Mouse (Mus musculus) embryonic stem cell, embryonic (primary cell): ENCODE results near the gene Rela.

Experiments
- CTCF ChIA-PET, 4 experiments: fragments of 300-600 bp in 2 of 4; fragments of 350-600 bp in 2 of 4; sonication (Branson Sonifier 250); formaldehyde crosslinking; loops; one replicate each; lab custom pipeline; 2022; ENCODE audit warnings: inconsistent platforms in 2 of 4; lab: Charles Lee
- POLR2A ChIA-PET, 4 experiments: fragments of 300-600 bp in 2 of 4; fragments of 350-600 bp in 2 of 4; sonication (Branson Sonifier 250); formaldehyde crosslinking; loops; one replicate each; lab custom pipeline; 2022; ENCODE audit warnings: antibody characterized with exemption in 4 of 4, inconsistent platforms in 1 of 4; lab: Charles Lee

Gene Rela

GRCm38 (mm10) chr19:5666386-5666785, 29.1 kb downstream of the Rela start:
- CTCF ChIA-PET, result interaction anchor here in 1 of 4 experiments (0.9 kb wide), 1 partner anchor 45 kb away, joined by 3 read pairs; no protein-coding TSS in a partner anchor
- POLR2A ChIA-PET, result interaction anchor here in 3 of 4 experiments (0.6 to 9.6 kb wide), 14 partner anchors 11 to 392 kb away, joined by 3 to 99 read pairs (median 3); partner anchors contain the start of genes Map3k11 (in 1 of the 3) and Pcnx3 (in 1 of the 3)

- POLR2A ChIA-PET, result interaction anchor here in 3 of 4 experiments (0.7 to 1.8 kb wide), 5 partner anchors 9 to 139 kb away, joined by 3 to 5 read pairs (median 3); partner anchors contain the start of gene Ovol1 (in 1 of the 3)
- CTCF ChIA-PET, result interaction anchor here in 2 of 4 experiments (0.6 kb wide), 2 partner anchors 105 to 1399 kb away, joined by 4 to 10 read pairs; no protein-coding TSS in a partner anchor
Observed at GRCm38 (mm10) chr19:5668372-5668771, 31.1 kb downstream of the Rela start.

GRCm38 (mm10) chr19:5680432-5680831, 43.1 kb downstream of the Rela start:
- ChIA-PET CTCF (no interaction called here), POLR2A (no interaction called here)

- CTCF ChIA-PET, result interaction anchor here in 1 of 4 experiments (0.6 to 1.8 kb wide), 2 partner anchors 44 to 1718 kb away, joined by 3 to 8 read pairs; partner anchors contain the start of gene Fam89b
- POLR2A ChIA-PET, result interaction anchor here in 3 of 4 experiments (0.5 to 2.4 kb wide), 16 partner anchors 9 to 594 kb away, joined by 3 to 9 read pairs (median 4); partner anchors contain the start of gene Cfl1 (in 1 of the 3)
Observed at GRCm38 (mm10) chr19:5684236-5684635, 47.0 kb downstream of the Rela start.

GRCm38 (mm10) chr19:5684985-5685384, 47.7 kb downstream of the Rela start:
- POLR2A ChIA-PET, result interaction anchor here in 3 of 4 experiments (0.6 to 2.4 kb wide), 17 partner anchors 10 to 456 kb away, joined by 3 to 9 read pairs (median 3); partner anchors contain the start of genes Arl2 (in 1 of the 3), Cfl1 (in 1 of the 3) and Mus81 (in 1 of the 3)
- CTCF ChIA-PET, result interaction anchor here in 3 of 4 experiments (0.6 to 1.8 kb wide), 4 partner anchors 10 to 1717 kb away, joined by 3 to 8 read pairs (median 3); partner anchors contain the start of gene Fam89b (in 1 of the 3)

GRCm38 (mm10) chr19:5685431-5685830, 48.1 kb downstream of the Rela start:
- CTCF ChIA-PET, result interaction anchor here in 3 of 4 experiments (0.6 to 1.8 kb wide), 3 partner anchors 11 to 43 kb away, joined by 3 to 8 read pairs (median 3); partner anchors contain the start of gene Fam89b (in 1 of the 3)
- POLR2A ChIA-PET, result interaction anchor here in 3 of 4 experiments (0.8 to 2.4 kb wide), 11 partner anchors 10 to 456 kb away, joined by 3 to 9 read pairs (median 4); partner anchors contain the start of genes Arl2 (in 1 of the 3) and Mus81 (in 1 of the 3)

GRCm38 (mm10) chr19:5685861-5686260, 48.6 kb downstream of the Rela start:
- ChIA-PET POLR2A (interaction anchor here in 2 of 4 experiments (0.9 to 2.4 kb wide), 8 partner anchors 10 to 198 kb away, joined by 3 to 9 read pairs (median 6); partner anchors contain the start of gene Mus81 (in 1 of the 2)), CTCF (interaction anchor here in 3 of 4 experiments (0.6 to 1.8 kb wide), 3 partner anchors 11 to 42 kb away, joined by 3 to 8 read pairs (median 3); partner anchors contain the start of gene Fam89b (in 1 of the 3))

- CTCF ChIA-PET, result no interaction called here
Observed at GRCm38 (mm10) chr19:5686437-5686836, 49.2 kb downstream of the Rela start.

GRCm38 (mm10) chr19:5686954-5687353, 49.7 kb downstream of the Rela start:
- CTCF ChIA-PET, result interaction anchor here in 1 of 4 experiments (0.9 kb wide), 1 partner anchor 23 kb away, joined by 3 read pairs; the partner anchor contains the start of gene Sipa1
- POLR2A ChIA-PET, result interaction anchor here in 1 of 4 experiments (1.9 kb wide), 1 partner anchor 27 kb away, joined by 6 read pairs; no protein-coding TSS in a partner anchor

More at GRCm38 (mm10) chr19:5686437-5686836, 49.2 kb downstream of the Rela start:
- POLR2A ChIA-PET, result interaction anchor here in 2 of 4 experiments (1.6 to 2.4 kb wide), 4 partner anchors 12 to 198 kb away, joined by 4 to 9 read pairs (median 6); partner anchors contain the start of gene Mus81 (in 1 of the 2)

- ChIA-PET POLR2A (no interaction called here), CTCF (interaction anchor here in 1 of 4 experiments (0.9 kb wide), 1 partner anchor 24 kb away, joined by 3 read pairs; the partner anchor contains the start of gene Sipa1)
Observed at GRCm38 (mm10) chr19:5687738-5688137, 50.5 kb downstream of the Rela start.

GRCm38 (mm10) chr19:5688200-5689087, 51.2 kb downstream of the Rela start, which contains the start of the genes Map3k11 and Pcnx3:
Map3k11 (plus strand) TSS chr19:5688742.
Pcnx3 (minus strand) TSS chr19:5688908.
- CTCF ChIA-PET, result interaction anchor here in 2 of 4 experiments (0.8 to 1.5 kb wide), 9 partner anchors 23 to 340 kb away, joined by 3 to 6 read pairs (median 4); partner anchors contain the start of genes Cst6 (in 1 of the 2) and Mus81 (in 1 of the 2)
- POLR2A ChIA-PET, result interaction anchor here (0.6 to 3.2 kb wide), 91 partner anchors 9 to 1563 kb away, joined by 3 to 20 read pairs (median 4); partner anchors contain the start of genes Cfl1 (in 2 of the 4), Kat5 (in 2 of the 4), Kcnk7 (in 2 of the 4) and Mus81 (in 2 of the 4)

GRCm38 (mm10) chr19:5689088-5689428, 51.8 kb downstream of the Rela start:
- ChIA-PET CTCF (interaction anchor here in 2 of 4 experiments (0.8 to 1.5 kb wide), 9 partner anchors 22 to 340 kb away, joined by 3 to 6 read pairs (median 4); partner anchors contain the start of genes Cst6 (in 1 of the 2) and Mus81 (in 1 of the 2)), POLR2A (interaction anchor here (0.6 to 3.2 kb wide), 93 partner anchors 8 to 1563 kb away, joined by 3 to 20 read pairs (median 4); partner anchors contain the start of genes Cfl1 (in 2 of the 4), Kcnk7 (in 2 of the 4), Mus81 (in 2 of the 4) and Rela (in 2 of the 4))

- POLR2A ChIA-PET, result interaction anchor here (0.6 to 3.2 kb wide), 62 partner anchors 8 to 651 kb away, joined by 3 to 20 read pairs (median 4); partner anchors contain the start of genes Kcnk7 (in 2 of the 4), Mus81 (in 2 of the 4), Rela (in 2 of the 4) and Scyl1 (in 2 of the 4)
Observed at GRCm38 (mm10) chr19:5689565-5690342, 52.5 kb downstream of the Rela start.

GRCm38 (mm10) chr19:5690343-5690735, 53.1 kb downstream of the Rela start:
- POLR2A ChIA-PET, result interaction anchor here in 2 of 4 experiments (0.9 to 3.2 kb wide), 15 partner anchors 10 to 202 kb away, joined by 3 to 13 read pairs (median 4); partner anchors contain the start of genes Mus81 (in 1 of the 2), Rela (in 1 of the 2) and Sipa1 (in 1 of the 2)
- CTCF ChIA-PET, result interaction anchor here in 1 of 4 experiments (0.8 kb wide), 1 partner anchor 15 kb away, joined by 4 read pairs; no protein-coding TSS in a partner anchor

More at GRCm38 (mm10) chr19:5689565-5690342, 52.5 kb downstream of the Rela start:
- CTCF ChIA-PET, result interaction anchor here in 3 of 4 experiments (0.5 to 1.5 kb wide), 6 partner anchors 38 to 571 kb away, joined by 3 to 6 read pairs (median 4); partner anchors contain the start of genes Cst6 (in 1 of the 3) and Klc2 (in 1 of the 3)

- ChIA-PET CTCF (interaction anchor here in 2 of 4 experiments (0.7 to 2.1 kb wide), 2 partner anchors 19 to 84 kb away, joined by 3 to 5 read pairs; no protein-coding TSS in a partner anchor), POLR2A (interaction anchor here in 2 of 4 experiments (0.8 to 3.2 kb wide), 7 partner anchors 8 to 181 kb away, joined by 3 to 13 read pairs (median 3); partner anchors contain the start of genes Sipa1 (in 1 of the 2) and Snx32 (in 1 of the 2))
Observed at GRCm38 (mm10) chr19:5691601-5692000, 54.3 kb downstream of the Rela start.
